Mouse (Mus musculus): ENCODE measurements around the gene Dbnl.

GRCm38 (mm10) chr11:5797928-5798327 is 9.6 kb downstream of the Dbnl start:
- TF ChIP-seq TCF12 (IDR thresholded peaks at IDR 0.05; ENCODE audit: insufficient read depth, poor library complexity, severe bottlenecking) (no peak), USF1 (IDR thresholded peaks at IDR 0.05; ENCODE audit: low read depth) (no peak), MYOG (IDR thresholded peaks at IDR 0.05; ENCODE audit: control insufficient read depth in 1 of 3, insufficient read depth in 1 of 3, insufficient read length in 2 of 3, low read depth in 2 of 3) (no peak), E2F4 (IDR thresholded peaks at IDR 0.05; ENCODE audit: insufficient read depth) (no peak), POLR2A (IDR thresholded peaks at IDR 0.05; ENCODE audit: insufficient read length, low read depth) (no peak)

Measured in myocyte (in vitro differentiated cells).